Mouse (Mus musculus) stomach, embryonic 14.5 days (tissue): ENCODE data around the gene Lctl. TPM values are rescaled to one million over a fixed set of nuclear protein-coding genes. Genes with fewer than 3 reads are reported as not detected.
"Not testable (repeated sequence)": the region's sequence is repeated elsewhere in the genome, so short reads cannot be mapped to it uniquely, and the experiment has no call there.

Experiments used
- ATAC-seq: fragments of 200-750 bp; cut with Nextera tagmentation; 2 replicates; pipeline ENCODE4 v1.8.0; 2017; ENCODE audit warnings: low read depth, moderate TSS enrichment; ENCODE audit not compliant: insufficient number of reproducible peaks, insufficient read depth, low FRiP score
- H3K27ac ChIP-seq: fragments of 300-500 bp; sonication (generic); 2 replicates; pipeline ENCODE4 v1.5.1; 2014; ENCODE audit warnings: mild to moderate bottlenecking, low read length, moderate library complexity, mixed read lengths
- H3K27me3 ChIP-seq: fragments of 300-500 bp; sonication (generic); 2 replicates; pipeline ENCODE4 v1.6.1; 2014; ENCODE audit warnings: low read length, control low read depth, mixed read lengths; ENCODE audit not compliant: control insufficient read depth, insufficient read depth
- H3K36me3 ChIP-seq: fragments of 300-500 bp; sonication (generic); 2 replicates; pipeline ENCODE4 v1.6.1; 2014; ENCODE audit warnings: mild to moderate bottlenecking, control low read depth, low read length, moderate library complexity, mixed read lengths; ENCODE audit not compliant: control insufficient read depth, insufficient read depth
- H3K4me1 ChIP-seq: fragments of 300-500 bp; sonication (generic); 2 replicates; pipeline ENCODE4 v1.6.1; 2014; ENCODE audit warnings: low read length, control low read depth, mixed read lengths; ENCODE audit not compliant: control insufficient read depth, insufficient read depth
- H3K4me2 ChIP-seq: fragments of 300-500 bp; sonication (generic); replicated peaks from 2 replicates; pipeline ENCODE4 v1.6.1; 2014; ENCODE audit warnings: low read depth, low read length, control low read depth
- H3K4me3 ChIP-seq: fragments of 300-500 bp; sonication (generic); 2 replicates; pipeline ENCODE4 v1.5.1; 2014; ENCODE audit warnings: low read depth, low read length, control low read depth
- H3K9ac ChIP-seq: fragments of 300-500 bp; sonication (generic); replicated peaks from 2 replicates; pipeline ENCODE4 v1.6.1; 2014; ENCODE audit warnings: low read depth, mild to moderate bottlenecking, control low read depth, low read length, moderate library complexity, mixed read lengths
- H3K9me3 ChIP-seq: fragments of 300-500 bp; sonication (generic); 2 replicates; pipeline ENCODE4 v1.6.1; 2016; ENCODE audit warnings: low read depth, low read length, control low read depth; ENCODE audit not compliant: control insufficient read depth
- WGBS: fragments of 180-500 bp; shearing (Covaris S2); extraction: QIAGEN DNeasy Blood & Tissue Kit; methylation state at CpG from one replicate; pipeline ENCODE4 v1.1.7; 2014; 5-methylcytosine and 5-hydroxymethylcytosine counted together
- polyA plus RNA-seq: library from polyadenylated mRNA; unstranded; fragments of >200 nt; fragmentation: Nextera tagmentation; extraction: Ambion mirVana; gene quantifications from 2 replicates; pipeline ENCODE4 v1.2.1, GENCODE M21; 2014

Gene Lctl
- polyA plus RNA-seq, 1 experiment from 2014 or later, result not detected

GRCm38 (mm10) chr9:64183295-64183694 is 66.3 kb downstream of the Lctl start:
- not testable (repeated sequence) for ATAC-seq, H3K4me2 ChIP-seq, H3K4me1 ChIP-seq, H3K27me3 ChIP-seq, H3K9ac ChIP-seq, H3K4me3 ChIP-seq, H3K9me3 ChIP-seq, H3K27ac ChIP-seq
- WGBS, result 88% methylated on average over 5 of the region's 5 CpGs
- H3K36me3 ChIP-seq, result peaks cover 50% of the 10 kb centered on the region

DNA sequence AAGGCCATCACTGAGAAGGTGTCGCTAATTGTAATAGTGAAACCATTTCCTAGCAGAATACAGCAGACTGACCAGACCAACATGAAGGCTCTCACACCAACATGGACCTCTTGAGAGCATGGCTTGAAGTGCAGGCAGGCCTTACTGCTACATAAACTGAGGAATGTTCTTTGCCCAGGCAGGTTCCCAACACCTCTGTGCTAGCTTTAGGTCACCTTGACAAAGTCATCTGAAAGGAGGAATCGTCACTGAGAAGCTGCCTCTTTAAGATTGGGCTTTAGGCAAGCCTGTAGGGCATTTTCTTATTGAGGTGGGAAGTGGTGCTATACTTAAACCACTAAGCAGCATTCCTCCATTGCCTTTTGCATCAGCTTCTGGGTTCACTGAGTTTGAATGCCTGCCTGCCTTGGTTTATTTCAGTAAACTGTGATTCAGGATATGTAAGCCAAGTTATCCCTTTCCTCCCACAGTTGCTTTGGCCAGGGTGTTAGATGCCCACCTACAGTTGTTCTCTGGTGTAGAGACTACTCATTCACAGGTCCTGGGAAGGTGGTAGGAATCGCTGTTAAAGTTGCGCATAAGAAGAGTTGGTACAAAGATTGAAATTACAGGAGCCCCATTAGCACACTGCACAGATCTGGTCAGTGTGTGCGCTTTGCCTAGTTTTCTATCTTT is 67.4 kb downstream of the Lctl start:
- H3K36me3 ChIP-seq, result peaks cover 55% of the 10 kb centered on the region
- WGBS, result 93% methylated on average over 5 of the region's 5 CpGs
- H3K27ac ChIP-seq, result no peak overlapping the region

More for the DNA sequence above, 67.4 kb downstream of the Lctl start:
- H3K9me3 ChIP-seq, result no peaks in the 10 kb centered on the region
- no peak for ATAC-seq
- H3K4me2 ChIP-seq, result no peak overlapping the region
- no peak overlapping the region for H3K9ac ChIP-seq
- H3K4me3 ChIP-seq, result no peak overlapping the region
- no peaks in the 10 kb centered on the region for H3K27me3 ChIP-seq
- H3K4me1 ChIP-seq, result peaks cover 5% of the 10 kb centered on the region; the same call in 1 of the 2 replicates

Other genes starting within 250 kb of the Lctl start
- gene Smad6, start 95.1 kb upstream of the Lctl start, polyA plus RNA-seq, result 7.5 and 9.7 TPM in 2 replicates
- gene Zwilch, start 56.0 kb downstream of the Lctl start, polyA plus RNA-seq, result 30.7 and 32.3 TPM in 2 replicates
- 1,335 and 1,376 TPM in 2 replicates for gene Rpl4, start 56.2 kb downstream of the Lctl start, polyA plus RNA-seq
- gene Snapc5, start 62.1 kb downstream of the Lctl start, polyA plus RNA-seq, result 27.9 and 28.0 TPM in 2 replicates
- 4.8 and 5.0 TPM in 2 replicates for gene Uchl4, start 118.1 kb downstream of the Lctl start, polyA plus RNA-seq
- gene Map2k1, start 136.5 kb downstream of the Lctl start, polyA plus RNA-seq, result 77.4 and 79.3 TPM in 2 replicates
- gene Tipin, start 164.4 kb downstream of the Lctl start, polyA plus RNA-seq, result 219 and 235 TPM in 2 replicates
- gene Dis3l, start 224.1 kb downstream of the Lctl start, polyA plus RNA-seq, result 22.9 and 23.4 TPM in 2 replicates